In genomic region chr10:94920526-94920925, GRCm38 (mm10) we compare ENCODE assay signal across 24 mouse cellular contexts. TPM values are rescaled to one million over a fixed set of nuclear protein-coding genes. Genes with fewer than 3 reads are reported as not detected.
DNase-seq lines count a peak whose midpoint lies in the region; ATAC-seq and TF ChIP-seq lines count a peak whose summit lies in the region.
"Had no signal": no experiment of that assay in that cellular context is flagged by ENCODE, and none has a peak within 500 bp of the region (broad histone marks: within the 10 kb centered on the region; RNA-seq: fewer than 3 reads in every experiment).

No protein-coding gene starts in this region.

- WGBS in embryonic facial prominence, embryonic 10.5 days, result 61% methylated on average over 8 of the region's 8 CpGs
- WGBS in liver, embryonic 14.5 days (ENCODE audit: insufficient replicate concordance), result 80% methylated on average over 8 of the region's 8 CpGs
- WGBS in macrophage (ENCODE audit: missing documents), result 93% methylated on average over 8 of the region's 8 CpGs
- WGBS in midbrain, embryonic 11.5 days, result 87% methylated on average over 8 of the region's 8 CpGs

- H3K36me3 ChIP-seq in embryonic facial prominence, embryonic 10.5 days (replicated peaks), result no peaks in the 10 kb centered on the region
- no peaks in the 10 kb centered on the region for H3K36me3 ChIP-seq in liver, embryonic 14.5 days (replicated peaks; ENCODE audit: control insufficient read depth, insufficient read depth, low read depth)
- H3K36me3 ChIP-seq in macrophage (ENCODE audit: inconsistent target), result peaks cover 11% of the 10 kb centered on the region; the same call in 1 of the 2 replicates
- no peaks in the 10 kb centered on the region for H3K36me3 ChIP-seq in midbrain, embryonic 11.5 days (ENCODE audit: control insufficient read depth, insufficient read depth, low read length)
- H3K36me3 ChIP-seq: embryonic facial prominence, embryonic 13.5 days; heart, embryonic 12.5 days had no signal

- no peaks in the 10 kb centered on the region for H3K9me3 ChIP-seq in embryonic facial prominence, embryonic 10.5 days
- no peaks in the 10 kb centered on the region for H3K9me3 ChIP-seq in liver, embryonic 14.5 days (ENCODE audit: control insufficient read depth, low read length)
- H3K9me3 ChIP-seq in midbrain, embryonic 11.5 days (ENCODE audit: control insufficient read depth, low read length), result no peaks in the 10 kb centered on the region
- H3K9me3 ChIP-seq: embryonic facial prominence, embryonic 13.5 days; forebrain, embryonic 12.5 days; heart, embryonic 12.5 days; hindbrain, embryonic 10.5 days had no signal

- H3K9ac ChIP-seq in liver, embryonic 14.5 days (replicated peaks), result peak overlapping the region; percentile 74
- no peak overlapping the region for H3K9ac ChIP-seq in midbrain, embryonic 11.5 days (ENCODE audit: low read length)
- H3K9ac ChIP-seq: embryonic facial prominence, embryonic 13.5 days; forebrain, embryonic 12.5 days; heart, embryonic 12.5 days; hindbrain, embryonic 14.5 days had no signal

- TF ChIP-seq CTCF in left cerebral cortex, adult 2 months (IDR thresholded peaks at IDR 0.05), result no peak
- TF ChIP-seq CTCF in liver, embryonic 14.5 days (IDR thresholded peaks at IDR 0.05; ENCODE audit: low read depth), result no peak

- no peak for ATAC-seq in liver, embryonic 14.5 days (ENCODE audit: insufficient read depth)
- ATAC-seq in midbrain, embryonic 11.5 days (ENCODE audit: low FRiP score), result no peak
- ATAC-seq: activated CD4-positive, CD25-positive, alpha-beta regulatory T cell, adult 4 months; CD4-positive, CD25-positive, alpha-beta regulatory T cell, adult 4 months; forebrain, embryonic 16.5 days; Patski had no signal

- DNase-seq in left cerebral cortex, adult 2 months (ENCODE audit: extremely low spot score in 1 of 2, low spot score in 2 of 2), result no peak
- no peak for DNase-seq in left cerebral cortex, postnatal 25 days (ENCODE audit: low spot score in 2 of 2)
- DNase-seq in embryonic facial prominence, embryonic 10.5 days (ENCODE audit: low spot score), result peak; percentile 16
- no peak for DNase-seq in liver, embryonic 14.5 days (ENCODE audit: low read depth in 3 of 3, low spot score in 3 of 3)
- DNase-seq in midbrain, embryonic 11.5 days (ENCODE audit: low spot score, missing footprints), result no peak
- DNase-seq in gastrocnemius, postnatal 10 days, result no peak
- no peak for DNase-seq in frontal cortex, postnatal 36 days (ENCODE audit: low spot score in 2 of 2)
- DNase-seq: adrenal gland, postnatal 14 days; B cell, adult 2 months; cerebellum, adult 11 months; cerebellum, adult 8-10 months; cerebellum, postnatal 14 days; embryo, embryonic 11 days; heart, adult 2 months had no signal

- peaks cover 36% of the 10 kb centered on the region for H3K4me1 ChIP-seq in embryonic facial prominence, embryonic 10.5 days
- H3K4me1 ChIP-seq in liver, embryonic 14.5 days (replicated peaks; ENCODE audit: control insufficient read depth in 2 of 2, insufficient read depth in 2 of 2, low read length in 1 of 2), result peaks cover 69 to 75% of the 10 kb centered on the region in 2 experiments
- no peaks in the 10 kb centered on the region; the same call in 1 of the 2 replicates for H3K4me1 ChIP-seq in midbrain, embryonic 11.5 days (ENCODE audit: control insufficient read depth, insufficient read depth, low read length)

- no peak for TF ChIP-seq EP300 in liver, embryonic 14.5 days (IDR thresholded peaks at IDR 0.05; ENCODE audit: low read depth)

- intact Hi-C loops in left cerebral cortex, adult 2 months (cut with DNase I), result no loop called here
- intact Hi-C loops in left cerebral cortex, postnatal 25 days (cut with DNase I), result no loop called here

- H3K79me2 ChIP-seq in macrophage (ENCODE audit: inconsistent target), result peaks cover 63% of the 10 kb centered on the region

- no peaks in the 10 kb centered on the region for H3K27me3 ChIP-seq in embryonic facial prominence, embryonic 10.5 days (replicated peaks; ENCODE audit: low read depth, poor library complexity, severe bottlenecking)
- H3K27me3 ChIP-seq in liver, embryonic 14.5 days (ENCODE audit: control insufficient read depth, insufficient read depth, low read length), result no peaks in the 10 kb centered on the region
- no peaks in the 10 kb centered on the region for H3K27me3 ChIP-seq in midbrain, embryonic 11.5 days (ENCODE audit: control insufficient read depth, insufficient read depth, low read length)
- H3K27me3 ChIP-seq: embryonic facial prominence, embryonic 13.5 days; forebrain, embryonic 12.5 days; heart, embryonic 12.5 days; Patski had no signal

- H3K4me2 ChIP-seq in liver, embryonic 14.5 days (ENCODE audit: low read depth), result peak overlapping the region; percentile 77
- no peak overlapping the region for H3K4me2 ChIP-seq in midbrain, embryonic 11.5 days
- H3K4me2 ChIP-seq: embryonic facial prominence, embryonic 13.5 days; forebrain, embryonic 12.5 days; hindbrain, embryonic 14.5 days had no signal

- H3K4me3 ChIP-seq in left cerebral cortex, adult 2 months, result no peak overlapping the region
- no peak overlapping the region for H3K4me3 ChIP-seq in embryonic facial prominence, embryonic 10.5 days
- H3K4me3 ChIP-seq in liver, embryonic 14.5 days (ENCODE audit: insufficient read depth in 1 of 2, low read depth in 2 of 2, low read length in 2 of 2), result no peak overlapping the region
- no peak overlapping the region for H3K4me3 ChIP-seq in macrophage (ENCODE audit: inconsistent target)
- no peak overlapping the region for H3K4me3 ChIP-seq in midbrain, embryonic 11.5 days (ENCODE audit: low read depth, low read length)
- H3K4me3 ChIP-seq: embryonic facial prominence, embryonic 13.5 days; forebrain, embryonic 12.5 days; heart, adult 2 months; heart, embryonic 12.5 days; hindbrain, embryonic 10.5 days had no signal

- H3K27ac ChIP-seq in left cerebral cortex, adult 2 months, result peak overlapping the region; percentile 87; the same call in 1 of the 2 replicates
- H3K27ac ChIP-seq in embryonic facial prominence, embryonic 10.5 days (replicated peaks), result no peak overlapping the region
- H3K27ac ChIP-seq in liver, embryonic 14.5 days, result peak overlapping the region; percentile 24; the same call in 1 of the 2 replicates
- H3K27ac ChIP-seq in macrophage, result peak overlapping the region; percentile 97
- no peak overlapping the region for H3K27ac ChIP-seq in midbrain, embryonic 11.5 days (ENCODE audit: low read depth, low read length)
- H3K27ac ChIP-seq: embryonic facial prominence, embryonic 13.5 days; forebrain, embryonic 12.5 days; heart, adult 2 months; hindbrain, embryonic 10.5 days; hindbrain, embryonic 14.5 days had no signal

RNA-seq across cellular contexts. Expression of gene Plxnc1, which starts 24.1 kb away (rescaled TPM):
- 10 to 100 TPM; 46.2 to 49.9 TPM for total RNA-seq in left cerebral cortex, adult 2 months (2021)
- total RNA-seq in left cerebral cortex, postnatal 25 days (2021), result 10 to 100 TPM; 40.8 to 43.9 TPM
- 1.1 and 1.3 TPM in 2 replicates for polyA plus RNA-seq in embryonic facial prominence, embryonic 10.5 days (2016; fragmentation: Nextera tagmentation; extraction: Ambion mirVana)
- polyA plus RNA-seq in liver, embryonic 14.5 days (2012; rRNA removed), result 1.4 and 2.0 TPM in 2 replicates
- polyA plus RNA-seq in liver, embryonic 14.5 days (2014; fragmentation: Nextera tagmentation; extraction: Ambion mirVana), result 2.1 and 2.5 TPM in 2 replicates
- total RNA-seq in macrophage (2018; cell fraction: chromatin; rRNA removed), result 100 to 1,000 TPM in 19 of 26 experiments, 10 to 100 TPM in 7; 52.3 to 498 (median 189) TPM
- total RNA-seq in macrophage (2018; cell fraction: cytosol; rRNA removed), result 100 to 1,000 TPM in 13 of 26 experiments, 10 to 100 TPM in 13; 46.6 to 206 (median 101) TPM
- total RNA-seq in macrophage (2018; cell fraction: nucleus; rRNA removed), result 100 to 1,000 TPM in 22 of 26 experiments, 10 to 100 TPM in 4; 64.0 to 351 (median 144) TPM
- 55.1 to 117 TPM (median 105 TPM) in 3 replicates for polyA plus RNA-seq in macrophage (2018)
- polyA plus RNA-seq in midbrain, embryonic 11.5 days (2014; fragmentation: Nextera tagmentation; extraction: Ambion mirVana), result 5.3 and 6.3 TPM in 2 replicates
- total RNA-seq in gastrocnemius, postnatal 10 days (2021), result 1 to 10 TPM; 2.9 to 3.9 TPM

Comparison
In these comparisons a context has a peak if more than half of its experiments do, and no peak if none do; other contexts are left out.
1. H3K27ac ChIP-seq: peak in left cerebral cortex, adult 2 months (single experiment), liver, embryonic 14.5 days (single experiment) and macrophage (single experiment); none in embryonic facial prominence, embryonic 10.5 days (single experiment) and midbrain, embryonic 11.5 days (single experiment).